Mouse (Mus musculus) liver, adult 2 months (tissue): ENCODE measurements around the gene Dlx5.

ENCODE experiments used
- CTCF ChIP-seq: fragments of 200-500 bp; IDR thresholded peaks from 2 replicates; pipeline ENCODE4 v1.5.1; 2011; ENCODE audit warnings: low read depth, low read length, control low read depth
- POLR2A ChIP-seq: fragments of 200-500 bp; IDR thresholded peaks from 2 replicates; pipeline ENCODE4 v1.6.1; 2011; ENCODE audit warnings: low read length, control low read depth; ENCODE audit not compliant: insufficient read depth; ENCODE audit errors: extremely low read depth

GRCm38 (mm10) chr6:6881115-6881637 lies 709 bp downstream of the Dlx5 start:
- TF ChIP-seq CTCF = no peak
- TF ChIP-seq POLR2A = no peak
